9 mouse cellular contexts compared by ENCODE assay signal in the genomic region with DNA sequence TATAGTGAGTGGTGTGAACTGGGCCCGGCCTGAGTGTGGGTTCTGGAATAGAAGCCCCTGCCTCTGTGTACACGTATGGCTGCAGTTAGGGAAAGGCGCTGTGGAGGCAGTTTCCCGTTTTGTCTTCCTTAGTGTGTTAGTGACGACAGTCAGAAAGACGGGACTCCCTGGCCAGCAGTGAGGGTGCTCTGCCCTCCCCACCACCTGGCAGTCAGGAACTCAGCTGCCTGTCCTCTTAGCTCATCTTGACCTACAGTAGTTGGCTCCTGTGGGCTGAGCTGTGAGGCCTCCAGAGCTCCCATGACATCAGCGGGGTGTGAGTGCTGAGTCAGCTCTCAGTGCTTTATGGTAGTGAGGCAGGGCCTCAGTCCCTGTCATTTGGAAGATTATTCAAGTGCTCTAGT.
DNase-seq lines count a peak whose midpoint lies in the region; ATAC-seq and TF ChIP-seq lines count a peak whose summit lies in the region.
"Had no signal": no experiment of that assay in that cellular context is flagged by ENCODE, and none has a peak within 500 bp of the region (broad histone marks: within the 10 kb centered on the region; RNA-seq: fewer than 3 reads in every experiment).

No protein-coding gene starts in this region.

- no peak for DNase-seq in forebrain, postnatal 0 days
- peak; percentile 68 for DNase-seq in CH12.LX (ENCODE audit: extremely low read depth)
- DNase-seq in layer of hippocampus, adult 9-11 months = no peak
- no peak for DNase-seq in spleen, adult 12 weeks (ENCODE audit: low spot score)
- no peak for DNase-seq in left cerebral cortex, postnatal 4 days

- H3K9me3 ChIP-seq in forebrain, embryonic 16.5 days (ENCODE audit: control insufficient read depth, low read length) = no peaks in the 10 kb centered on the region
- H3K9me3 ChIP-seq in forebrain, postnatal 0 days (ENCODE audit: low read length) = no peaks in the 10 kb centered on the region
- H3K9me3 ChIP-seq in CH12.LX (replicated peaks; ENCODE audit: low read length) = no peaks in the 10 kb centered on the region
- H3K9me3 ChIP-seq in embryonic facial prominence, embryonic 13.5 days = no peaks in the 10 kb centered on the region
- no peaks in the 10 kb centered on the region for H3K9me3 ChIP-seq in limb, embryonic 15.5 days
- H3K9me3 ChIP-seq: limb, embryonic 13.5 days had no signal

- 0 out of 2 replicates have a peak, but pooled peaks have one; percentile 18 for ATAC-seq in forebrain, embryonic 16.5 days
- ATAC-seq in forebrain, postnatal 0 days = no peak
- no peak for ATAC-seq in embryonic facial prominence, embryonic 13.5 days (ENCODE audit: insufficient number of reproducible peaks, insufficient read depth, low FRiP score, low TSS enrichment, low read depth)
- 0 out of 2 replicates have a peak, but pooled peaks have one; percentile 61 for ATAC-seq in limb, embryonic 15.5 days (ENCODE audit: insufficient number of reproducible peaks, low FRiP score, low TSS enrichment, low read depth)

- TF ChIP-seq CTCF in forebrain, postnatal 0 days (IDR thresholded peaks at IDR 0.05; ENCODE audit: low read depth) = no peak
- TF ChIP-seq CTCF in CH12.LX (conservative IDR thresholded peaks at IDR 0.05 in 1 of 2, IDR thresholded peaks at IDR 0.05 in 1 of 2; ENCODE audit: low read depth in 2 of 2, low read length in 2 of 2) = no peak

- H3K36me3 ChIP-seq in forebrain, embryonic 16.5 days (ENCODE audit: control insufficient read depth, insufficient read depth) = no peaks in the 10 kb centered on the region
- no peaks in the 10 kb centered on the region for H3K36me3 ChIP-seq in forebrain, postnatal 0 days (ENCODE audit: insufficient read depth)
- peaks cover 0 to 9% of the 10 kb centered on the region in 2 experiments for H3K36me3 ChIP-seq in CH12.LX (replicated peaks in 1 of 2; ENCODE audit: control insufficient read depth in 1 of 2, insufficient read depth in 1 of 2, low read length in 1 of 2)
- H3K36me3 ChIP-seq in embryonic facial prominence, embryonic 13.5 days = no peaks in the 10 kb centered on the region
- H3K36me3 ChIP-seq in limb, embryonic 15.5 days = no peaks in the 10 kb centered on the region
- H3K36me3 ChIP-seq: limb, embryonic 13.5 days had no signal

- no peak overlapping the region for H3K27ac ChIP-seq in forebrain, embryonic 16.5 days (ENCODE audit: low read length)
- H3K27ac ChIP-seq in forebrain, postnatal 0 days (ENCODE audit: low read depth, low read length) = no peak overlapping the region
- no peak overlapping the region for H3K27ac ChIP-seq in CH12.LX (ENCODE audit: insufficient read depth, low read depth)
- H3K27ac ChIP-seq in embryonic facial prominence, embryonic 13.5 days = peak overlapping the region; percentile 55; the same call in 1 of the 2 replicates
- H3K27ac ChIP-seq in limb, embryonic 15.5 days = no peak overlapping the region
- H3K27ac ChIP-seq: limb, embryonic 13.5 days had no signal

- H3K9ac ChIP-seq in forebrain, embryonic 16.5 days (replicated peaks; ENCODE audit: low read depth, low read length) = no peak overlapping the region
- H3K9ac ChIP-seq in forebrain, postnatal 0 days = no peak overlapping the region
- no peak overlapping the region for H3K9ac ChIP-seq in CH12.LX (ENCODE audit: insufficient read depth, low read depth)
- H3K9ac ChIP-seq in embryonic facial prominence, embryonic 13.5 days = no peak overlapping the region
- H3K9ac ChIP-seq in limb, embryonic 15.5 days = no peak overlapping the region
- H3K9ac ChIP-seq: limb, embryonic 13.5 days had no signal

- no peak for TF ChIP-seq EP300 in CH12.LX (IDR thresholded peaks at IDR 0.05; ENCODE audit: low read length)

- no peaks in the 10 kb centered on the region for H3K79me2 ChIP-seq in CH12.LX (replicated peaks; ENCODE audit: control insufficient read depth, extremely low read depth, insufficient read depth, poor library complexity, severe bottlenecking)

- intact Hi-C loops in left cerebral cortex, postnatal 4 days (cut with DNase I) = no loop called here

- no peak for TF ChIP-seq RAD21 in CH12.LX (IDR thresholded peaks at IDR 0.05; ENCODE audit: low read depth, low read length)

- in situ Hi-C loops in CH12.LX (cut with MboI; ENCODE audit: low pct_ligation_motif_present, low pct_unique_long_range_greater_than_20kb, low sequenced_read_pairs) = loop anchor here (25.0 kb wide), 1 partner anchor 363 kb away; no protein-coding TSS in a partner anchor

- dilution Hi-C loops in CH12.LX (cut with MboI; ENCODE audit: extremely low pct_ligation_motif_present, extremely low pct_unique_long_range_greater_than_20kb, low sequenced_read_pairs) = no loop called here

- H3K27me3 ChIP-seq in forebrain, embryonic 16.5 days (replicated peaks; ENCODE audit: control insufficient read depth, insufficient read depth, low read length) = no peaks in the 10 kb centered on the region
- H3K27me3 ChIP-seq in forebrain, postnatal 0 days (ENCODE audit: insufficient read depth, low read length) = no peaks in the 10 kb centered on the region
- no peaks in the 10 kb centered on the region for H3K27me3 ChIP-seq in CH12.LX (replicated peaks)
- no peaks in the 10 kb centered on the region for H3K27me3 ChIP-seq in embryonic facial prominence, embryonic 13.5 days
- no peaks in the 10 kb centered on the region for H3K27me3 ChIP-seq in limb, embryonic 15.5 days
- H3K27me3 ChIP-seq: limb, embryonic 13.5 days had no signal

- no peak for TF ChIP-seq POLR2A in CH12.LX (IDR thresholded peaks at IDR 0.05; ENCODE audit: low read depth, low read length)

- H3K4me3 ChIP-seq in forebrain, embryonic 16.5 days (replicated peaks; ENCODE audit: low read length) = no peak overlapping the region
- no peak overlapping the region for H3K4me3 ChIP-seq in forebrain, postnatal 0 days (ENCODE audit: low read depth, low read length)
- H3K4me3 ChIP-seq in CH12.LX (replicated peaks in 1 of 3; ENCODE audit: low read depth in 2 of 3, low read length in 2 of 3, poor library complexity in 1 of 3) = no peak overlapping the region
- H3K4me3 ChIP-seq in embryonic facial prominence, embryonic 13.5 days = no peak overlapping the region
- H3K4me3 ChIP-seq in limb, embryonic 15.5 days = no peak overlapping the region
- H3K4me3 ChIP-seq: limb, embryonic 13.5 days had no signal

- 77% methylated on average over 7 of the region's 7 CpGs for WGBS in forebrain, embryonic 16.5 days
- WGBS in forebrain, postnatal 0 days = 66% methylated on average over 7 of the region's 7 CpGs
- WGBS in embryonic facial prominence, embryonic 13.5 days = 45% methylated on average over 7 of the region's 7 CpGs
- 47% methylated on average over 7 of the region's 7 CpGs for WGBS in limb, embryonic 15.5 days

- no peak overlapping the region for H3K4me2 ChIP-seq in forebrain, embryonic 16.5 days (ENCODE audit: low read length)
- no peak overlapping the region for H3K4me2 ChIP-seq in forebrain, postnatal 0 days (ENCODE audit: low read depth)
- H3K4me2 ChIP-seq in CH12.LX (ENCODE audit: insufficient read depth, low read depth, poor library complexity, severe bottlenecking) = no peak overlapping the region
- H3K4me2 ChIP-seq in embryonic facial prominence, embryonic 13.5 days = no peak overlapping the region
- no peak overlapping the region for H3K4me2 ChIP-seq in limb, embryonic 15.5 days
- H3K4me2 ChIP-seq: limb, embryonic 13.5 days had no signal

- peaks cover 15% of the 10 kb centered on the region for H3K4me1 ChIP-seq in forebrain, embryonic 16.5 days (replicated peaks; ENCODE audit: control insufficient read depth, insufficient read depth, low read length)
- H3K4me1 ChIP-seq in forebrain, postnatal 0 days (ENCODE audit: insufficient read depth) = peaks cover 5% of the 10 kb centered on the region; the same call in 1 of the 2 replicates
- H3K4me1 ChIP-seq in CH12.LX (ENCODE audit: control insufficient read depth in 1 of 2, insufficient read depth in 2 of 2) = peaks cover 5 to 19% of the 10 kb centered on the region in 2 experiments
- peaks cover 8% of the 10 kb centered on the region for H3K4me1 ChIP-seq in embryonic facial prominence, embryonic 13.5 days
- H3K4me1 ChIP-seq in limb, embryonic 15.5 days = peaks cover 7% of the 10 kb centered on the region

TF ChIP-seq in CH12.LX, 34 proteins besides CTCF, POLR2A, EP300 and RAD21:
- TF ChIP-seq ETS1 (conservative IDR thresholded peaks at IDR 0.05; ENCODE audit: low read depth, low read length) = peak; percentile 89
- TF ChIP-seq MAFK (IDR thresholded peaks at IDR 0.05; ENCODE audit: insufficient replicate concordance, low read length) = peak; percentile 97
- no peak for TF ChIP-seq ZC3H11A (IDR thresholded peaks at IDR 0.05; ENCODE audit: low read depth, low read length)

Comparison
In these comparisons a context has a peak if more than half of its experiments do, and no peak if none do; other contexts are left out.
1. ATAC-seq: peak in forebrain, embryonic 16.5 days (single experiment) and limb, embryonic 15.5 days (single experiment); none in forebrain, postnatal 0 days (single experiment) and embryonic facial prominence, embryonic 13.5 days (single experiment).